Mouse (Mus musculus): ENCODE measurements around the gene Nt5m. TPM values are rescaled to one million over a fixed set of nuclear protein-coding genes. Genes with fewer than 3 reads are reported as not detected.

Nt5m gene
- polyA plus RNA-seq, 1 experiment, result 0.83 TPM

- no peaks in the 10 kb centered on the region for H3K9me3 ChIP-seq (ENCODE audit: control insufficient read depth, low read length)
- no peaks in the 10 kb centered on the region for H3K36me3 ChIP-seq (ENCODE audit: control insufficient read depth)
- H3K27me3 ChIP-seq (ENCODE audit: control insufficient read depth), result no peaks in the 10 kb centered on the region
- no peak overlapping the region for H3K4me3 ChIP-seq (replicated peaks)
- H3K4me1 ChIP-seq (ENCODE audit: control insufficient read depth), result peaks cover 23% of the 10 kb centered on the region
- TF ChIP-seq TAL1 (IDR thresholded peaks at IDR 0.05; ENCODE audit: low read length) (no peak), GATA1 (IDR thresholded peaks at IDR 0.05; ENCODE audit: low read length) (peak; percentile 30; the same call in 1 of the 2 replicates)
Observed at GRCm38 (mm10) chr11:59910586-59910985, 71.3 kb downstream of the Nt5m start.

- no peaks in the 10 kb centered on the region for H3K36me3 ChIP-seq (ENCODE audit: control insufficient read depth)
- peaks cover 23% of the 10 kb centered on the region for H3K4me1 ChIP-seq (ENCODE audit: control insufficient read depth)
- H3K4me3 ChIP-seq (replicated peaks), result no peak overlapping the region
- TF ChIP-seq TAL1 (IDR thresholded peaks at IDR 0.05; ENCODE audit: low read length) (no peak), GATA1 (IDR thresholded peaks at IDR 0.05; ENCODE audit: low read length) (no peak)
- H3K9me3 ChIP-seq (ENCODE audit: control insufficient read depth, low read length), result no peaks in the 10 kb centered on the region
- H3K27me3 ChIP-seq (ENCODE audit: control insufficient read depth), result no peaks in the 10 kb centered on the region
Observed at GRCm38 (mm10) chr11:59911523-59911922, 72.3 kb downstream of the Nt5m start.

GRCm38 (mm10) chr11:59913702-59914101 lies 74.5 kb downstream of the Nt5m start:
- Histone ChIP-seq H3K9me3 (ENCODE audit: control insufficient read depth, low read length) (no peaks in the 10 kb centered on the region), H3K36me3 (ENCODE audit: control insufficient read depth) (no peaks in the 10 kb centered on the region), H3K4me1 (ENCODE audit: control insufficient read depth) (peaks cover 29% of the 10 kb centered on the region), H3K4me3 (replicated peaks) (no peak overlapping the region), H3K27me3 (ENCODE audit: control insufficient read depth) (no peaks in the 10 kb centered on the region)
- TF ChIP-seq TAL1 (IDR thresholded peaks at IDR 0.05; ENCODE audit: low read length) (no peak), GATA1 (IDR thresholded peaks at IDR 0.05; ENCODE audit: low read length) (no peak)

- Histone ChIP-seq H3K4me3 (replicated peaks) (no peak overlapping the region), H3K4me1 (ENCODE audit: control insufficient read depth) (peaks cover 43% of the 10 kb centered on the region)
- no peak for TF ChIP-seq GATA1 (IDR thresholded peaks at IDR 0.05; ENCODE audit: low read length)
- no peak for TF ChIP-seq TAL1 (IDR thresholded peaks at IDR 0.05; ENCODE audit: low read length)
Observed at GRCm38 (mm10) chr11:59918014-59918413, 78.8 kb downstream of the Nt5m start.

GRCm38 (mm10) chr11:59919401-59919800 lies 80.2 kb downstream of the Nt5m start:
- no peaks in the 10 kb centered on the region for H3K36me3 ChIP-seq (ENCODE audit: control insufficient read depth)
- H3K4me1 ChIP-seq (ENCODE audit: control insufficient read depth), result peaks cover 46% of the 10 kb centered on the region
- no peaks in the 10 kb centered on the region for H3K9me3 ChIP-seq (ENCODE audit: control insufficient read depth, low read length)
- H3K4me3 ChIP-seq (replicated peaks), result no peak overlapping the region
- TF ChIP-seq TAL1 (IDR thresholded peaks at IDR 0.05; ENCODE audit: low read length) (no peak), GATA1 (IDR thresholded peaks at IDR 0.05; ENCODE audit: low read length) (no peak)
- no peaks in the 10 kb centered on the region for H3K27me3 ChIP-seq (ENCODE audit: control insufficient read depth)

More at GRCm38 (mm10) chr11:59918014-59918413, 78.8 kb downstream of the Nt5m start:
- Histone ChIP-seq H3K9me3 (ENCODE audit: control insufficient read depth, low read length) (no peaks in the 10 kb centered on the region), H3K27me3 (ENCODE audit: control insufficient read depth) (no peaks in the 10 kb centered on the region), H3K36me3 (ENCODE audit: control insufficient read depth) (no peaks in the 10 kb centered on the region)

GRCm38 (mm10) chr11:59920331-59920730 lies 81.1 kb downstream of the Nt5m start:
- H3K4me1 ChIP-seq (ENCODE audit: control insufficient read depth), result peaks cover 51% of the 10 kb centered on the region
- no peak for TF ChIP-seq GATA1 (IDR thresholded peaks at IDR 0.05; ENCODE audit: low read length)
- no peak for TF ChIP-seq TAL1 (IDR thresholded peaks at IDR 0.05; ENCODE audit: low read length)
- H3K36me3 ChIP-seq (ENCODE audit: control insufficient read depth), result no peaks in the 10 kb centered on the region
- peak overlapping the region; percentile 47 for H3K4me3 ChIP-seq (replicated peaks)
- H3K9me3 ChIP-seq (ENCODE audit: control insufficient read depth, low read length), result no peaks in the 10 kb centered on the region
- no peaks in the 10 kb centered on the region for H3K27me3 ChIP-seq (ENCODE audit: control insufficient read depth)

- Histone ChIP-seq H3K27me3 (ENCODE audit: control insufficient read depth) (no peaks in the 10 kb centered on the region), H3K4me3 (replicated peaks) (peak overlapping the region; percentile 59), H3K4me1 (ENCODE audit: control insufficient read depth) (peaks cover 51% of the 10 kb centered on the region), H3K36me3 (ENCODE audit: control insufficient read depth) (no peaks in the 10 kb centered on the region), H3K9me3 (ENCODE audit: control insufficient read depth, low read length) (no peaks in the 10 kb centered on the region)
- TF ChIP-seq TAL1 (IDR thresholded peaks at IDR 0.05; ENCODE audit: low read length), result no peak
- no peak for TF ChIP-seq GATA1 (IDR thresholded peaks at IDR 0.05; ENCODE audit: low read length)
Observed at GRCm38 (mm10) chr11:59921265-59921664, 82.0 kb downstream of the Nt5m start.

GRCm38 (mm10) chr11:59930031-59930430 lies 90.8 kb downstream of the Nt5m start:
- H3K27me3 ChIP-seq (ENCODE audit: control insufficient read depth), result peaks cover 15% of the 10 kb centered on the region
- no peaks in the 10 kb centered on the region for H3K4me1 ChIP-seq (ENCODE audit: control insufficient read depth)
- no peaks in the 10 kb centered on the region for H3K9me3 ChIP-seq (ENCODE audit: control insufficient read depth, low read length)
- H3K36me3 ChIP-seq (ENCODE audit: control insufficient read depth), result no peaks in the 10 kb centered on the region
- no peak overlapping the region for H3K4me3 ChIP-seq (replicated peaks)
- TF ChIP-seq TAL1 (IDR thresholded peaks at IDR 0.05; ENCODE audit: low read length) (no peak), GATA1 (IDR thresholded peaks at IDR 0.05; ENCODE audit: low read length) (no peak)

Other genes with a start within 250 kb of the Nt5m start
- not detected in 2 replicates for gene Olfr223, start 246.2 kb upstream of the Nt5m start, polyA plus RNA-seq (2012)
- gene Mprip, start 178.1 kb upstream of the Nt5m start, polyA plus RNA-seq (2012), result 3.0 and 3.4 TPM in 2 replicates
- gene Pld6, start 51.8 kb upstream of the Nt5m start, polyA plus RNA-seq (2012), result not detected in 2 replicates
- gene Flcn, start 29.4 kb upstream of the Nt5m start, polyA plus RNA-seq (2012), result 0.28 and 0.94 TPM in 2 replicates
- 2.9 and 3.4 TPM in 2 replicates for gene Cops3, start 391 bp downstream of the Nt5m start, polyA plus RNA-seq (2012)
- gene Med9, start 108.8 kb downstream of the Nt5m start, polyA plus RNA-seq (2012), result 4.1 and 5.4 TPM in 2 replicates
- not detected in 2 replicates for gene Rasd1, start 125.5 kb downstream of the Nt5m start, polyA plus RNA-seq (2012)
- 0.49 and 0.87 TPM in 2 replicates for gene Pemt, start 207.0 kb downstream of the Nt5m start, polyA plus RNA-seq (2012)